Mouse (Mus musculus) ZHBTc4 (cell line): Measurements from ENCODE around the gene Rbms1.

Experiments used
- DNase-seq: peaks from one replicate; pipeline ENCODE4 v3.0.0-alpha.2; 2011; ENCODE audit warnings: low read depth, low spot score

Gene Rbms1

GRCm38 (mm10) chr2:60712891-60713290 is 250.1 kb downstream of the Rbms1 start:
- DNase-seq, result no peak

DNA sequence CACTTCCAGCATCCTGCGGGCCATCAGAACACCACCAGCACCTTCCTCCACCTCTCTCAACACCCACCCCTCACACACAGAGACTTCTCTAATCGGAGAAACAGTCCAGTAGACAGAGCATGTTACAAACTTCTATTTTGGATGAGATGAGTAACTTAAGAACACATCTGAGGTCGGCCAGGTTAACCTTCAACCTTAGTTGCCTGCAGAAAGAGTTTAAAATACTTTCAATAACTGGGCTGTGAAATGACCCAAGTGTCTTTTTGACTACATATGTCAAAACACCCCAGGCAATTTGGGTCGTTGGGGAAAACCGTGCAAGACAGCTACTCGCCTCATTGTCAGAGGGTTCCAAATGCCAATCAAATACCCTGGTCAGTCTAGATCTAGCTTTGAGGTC is 250.5 kb downstream of the Rbms1 start:
- DNase-seq, result no peak

DNA sequence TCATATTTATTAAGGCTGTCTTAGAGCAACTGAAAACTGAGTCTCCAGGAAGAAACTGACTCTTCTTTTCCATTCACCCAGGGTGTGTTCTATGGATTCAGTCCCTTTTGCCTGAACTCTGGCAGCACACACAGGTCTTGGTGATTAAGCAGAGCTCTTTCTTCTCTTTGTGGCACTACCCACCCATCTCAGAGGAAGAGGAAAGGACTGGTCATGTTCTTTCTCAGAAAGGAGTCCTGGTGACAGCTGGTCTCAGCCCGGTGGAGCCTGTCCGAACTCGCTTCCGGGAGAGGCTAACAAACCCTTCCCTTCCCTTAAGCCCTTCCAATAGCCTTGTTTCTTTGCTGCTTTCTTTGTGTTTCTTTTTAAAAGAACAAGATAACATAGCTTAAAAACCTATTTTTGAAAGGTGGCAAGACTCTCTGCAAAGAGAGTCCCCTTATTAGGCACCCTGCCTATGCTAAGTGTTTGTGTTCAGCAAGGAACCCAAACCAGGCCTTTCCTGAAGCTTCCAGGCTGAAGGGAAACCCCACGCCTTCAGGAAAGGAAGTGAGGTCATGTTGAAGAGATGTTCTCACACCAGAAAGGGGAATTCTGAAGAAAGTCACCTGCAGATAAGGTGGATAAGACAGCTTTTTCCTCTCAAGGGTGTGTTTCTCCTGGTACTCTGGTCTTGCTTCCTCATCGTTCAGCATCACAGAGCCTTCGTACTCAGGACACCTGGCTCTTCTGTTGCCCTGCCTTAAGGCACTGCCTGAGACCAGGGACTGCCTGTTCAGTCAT is 251.7 kb downstream of the Rbms1 start:
- DNase-seq, result no peak

DNA sequence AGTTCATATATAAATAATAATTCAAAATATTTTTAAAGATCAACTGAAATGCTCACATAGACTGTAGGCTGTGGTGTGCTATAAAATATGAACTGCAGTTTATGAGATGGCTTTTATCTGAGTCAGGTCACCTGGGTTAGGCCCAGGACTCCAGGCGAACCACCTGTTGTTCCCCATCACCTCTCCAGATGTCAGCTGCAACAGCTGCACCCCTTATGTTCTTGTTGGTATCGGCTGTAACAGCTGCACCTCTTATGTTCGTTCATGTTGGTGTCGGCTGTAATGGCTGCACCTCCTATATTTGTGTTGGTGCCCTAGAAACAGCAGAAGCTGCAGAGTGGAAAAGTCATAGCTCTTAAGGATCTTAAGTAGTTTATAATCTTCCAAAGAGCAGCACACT is 252.7 kb downstream of the Rbms1 start:
- DNase-seq, result no peak

GRCm38 (mm10) chr2:60708671-60709070 is 254.3 kb downstream of the Rbms1 start:
- no peak for DNase-seq

- no peak for DNase-seq
These were observed 256.1 kb downstream of the Rbms1 start for GRCm38 (mm10) chr2:60706866-60707265.

DNA sequence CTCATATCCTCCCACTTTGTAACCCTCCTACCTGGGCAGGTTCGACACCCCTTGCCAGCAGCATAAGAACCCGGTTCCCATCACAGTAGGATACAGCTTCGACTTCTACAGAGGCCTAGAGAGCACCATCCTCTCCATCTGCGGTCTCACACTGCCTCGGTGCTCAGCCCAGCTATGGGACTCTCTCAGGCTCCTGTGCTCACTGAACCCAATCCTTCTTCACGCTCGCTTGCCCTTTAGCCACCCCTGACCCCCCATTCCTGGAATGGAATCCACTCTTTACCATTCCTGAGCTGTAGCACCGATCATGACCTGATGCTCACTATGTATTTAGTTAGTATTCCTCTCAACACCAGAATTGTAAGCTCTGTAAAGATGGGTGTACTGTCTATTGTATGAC is 257.6 kb downstream of the Rbms1 start:
- no peak for DNase-seq

DNA sequence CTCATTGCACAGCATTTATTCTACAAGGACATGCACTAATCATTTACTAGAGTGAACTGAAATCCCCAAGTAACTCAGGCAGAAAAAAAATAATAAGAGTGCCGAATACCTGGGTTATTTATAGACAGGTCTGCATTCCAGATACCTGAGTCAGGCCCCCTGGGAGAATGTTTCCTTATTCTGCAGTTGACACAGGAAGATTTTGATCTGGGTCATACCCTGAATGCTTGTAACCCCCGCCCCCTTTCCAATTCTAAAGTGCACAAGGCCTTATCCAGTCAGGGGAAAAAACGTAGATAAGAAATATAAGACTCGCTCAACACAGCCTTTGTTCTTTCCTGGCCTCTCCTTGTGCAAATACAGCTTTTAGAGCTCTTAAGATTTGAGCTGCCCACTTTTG is 259.7 kb downstream of the Rbms1 start:
- no peak for DNase-seq

DNA sequence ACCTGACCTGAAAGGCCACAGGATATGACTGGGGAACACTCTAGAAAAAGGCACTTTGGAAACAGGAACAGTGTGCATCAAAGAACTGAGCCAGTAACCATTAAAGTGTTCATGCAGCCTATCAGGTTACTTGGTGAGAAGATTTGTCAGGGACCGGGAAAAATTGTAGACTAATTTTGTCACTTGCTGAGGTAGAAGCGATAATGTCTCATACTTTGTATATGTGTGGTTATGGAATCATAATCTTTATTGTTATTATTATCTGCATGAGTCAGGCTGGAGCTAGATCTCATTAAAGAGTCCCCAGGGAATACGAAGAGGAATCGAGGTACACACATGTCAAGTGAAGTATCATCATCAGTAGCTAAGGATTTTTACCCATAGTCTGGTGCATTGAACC is 262.0 kb downstream of the Rbms1 start:
- DNase-seq, result no peak
